Mouse (Mus musculus) megakaryocyte, embryonic 14.5 days (primary cell): Measurements from ENCODE around the gene Nrtn.

Source experiments
- FLI1 ChIP-seq: IDR thresholded peaks from 2 replicates; pipeline ENCODE4 v1.6.1; 2012; ENCODE audit warnings: low read length, inconsistent platforms, mixed read lengths
- GATA1 ChIP-seq: IDR thresholded peaks from 3 replicates; pipeline ENCODE4 v1.6.1; 2012; ENCODE audit warnings: mixed read lengths, low read length, inconsistent platforms, borderline replicate concordance

DNA sequence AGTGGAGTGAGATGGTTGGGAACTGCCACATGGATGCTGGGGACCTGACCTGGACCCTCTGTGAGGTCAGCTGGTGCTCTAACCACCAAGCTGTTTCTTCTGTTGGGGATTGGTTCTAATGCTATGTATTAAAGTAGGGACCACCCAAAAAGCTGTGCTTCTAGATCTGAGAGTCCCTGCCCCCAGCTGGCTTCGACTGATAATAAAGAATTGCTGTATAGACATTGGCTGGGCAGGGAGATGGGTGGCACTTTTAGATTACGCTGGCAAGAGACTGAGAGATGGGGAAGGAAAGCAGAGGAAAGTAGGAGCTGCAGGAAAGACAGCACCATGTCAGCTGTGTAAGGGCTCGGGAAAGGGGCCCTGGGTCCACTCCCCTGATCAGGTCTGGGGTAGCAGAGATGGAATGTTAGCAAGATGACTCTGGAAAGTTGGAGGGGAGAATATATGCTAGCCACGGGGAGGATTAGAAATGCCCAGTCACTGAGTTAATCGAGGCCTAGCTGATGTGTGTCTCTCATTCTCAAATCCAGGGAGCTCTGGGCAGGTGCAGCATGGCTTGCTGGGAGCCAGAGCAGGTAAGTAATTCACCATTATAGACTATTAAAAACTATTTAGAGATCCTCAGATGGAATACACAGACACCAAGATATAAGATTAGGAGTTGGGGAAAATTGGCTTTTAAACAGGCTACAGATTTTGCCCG lies 36.4 kb upstream of the Nrtn start:
- TF ChIP-seq FLI1, result no peak
- no peak for TF ChIP-seq GATA1
